Mouse (Mus musculus): ENCODE measurements around the gene Arl5c. TPM values are rescaled to one million over a fixed set of nuclear protein-coding genes. Genes with fewer than 3 reads are reported as not detected.

Gene Arl5c
- polyA plus RNA-seq, 1 experiment: 2.0 TPM

- Histone ChIP-seq H3K27me3 (ENCODE audit: control insufficient read depth, insufficient read depth, low read length) (no peaks in the 10 kb centered on the region), H3K4me1 (ENCODE audit: control insufficient read depth, insufficient read depth, low read length) (peaks cover 14% of the 10 kb centered on the region), H3K27ac (ENCODE audit: insufficient read depth, low read length) (no peak overlapping the region), H3K4me3 (replicated peaks; ENCODE audit: insufficient read depth, low read depth, low read length) (no peak overlapping the region)
- 93% methylated on average over 5 of the region's 5 CpGs for WGBS
- TF ChIP-seq POLR2A (IDR thresholded peaks at IDR 0.05; ENCODE audit: borderline replicate concordance, insufficient read depth, low read length): no peak
- no peak for TF ChIP-seq CTCF (IDR thresholded peaks at IDR 0.05; ENCODE audit: borderline replicate concordance, insufficient read depth, low read depth, low read length)
- DNase-seq: no peak
These were observed 27.6 kb downstream of the Arl5c start for GRCm38 (mm10) chr11:97968385-97968784.

- peak overlapping the region; percentile 11 for H3K4me3 ChIP-seq (replicated peaks; ENCODE audit: insufficient read depth, low read depth, low read length)
- no peak overlapping the region for H3K27ac ChIP-seq (ENCODE audit: insufficient read depth, low read length)
- no peaks in the 10 kb centered on the region for H3K27me3 ChIP-seq (ENCODE audit: control insufficient read depth, insufficient read depth, low read length)
- peak; percentile 61 to 68 for DNase-seq
- H3K4me1 ChIP-seq (ENCODE audit: control insufficient read depth, insufficient read depth, low read length): peaks cover 14% of the 10 kb centered on the region
- TF ChIP-seq CTCF (IDR thresholded peaks at IDR 0.05; ENCODE audit: borderline replicate concordance, insufficient read depth, low read depth, low read length) (no peak), POLR2A (IDR thresholded peaks at IDR 0.05; ENCODE audit: borderline replicate concordance, insufficient read depth, low read length) (no peak)
- 12% methylated on average over 2 of the region's 2 CpGs for WGBS
These were observed 28.9 kb downstream of the Arl5c start for GRCm38 (mm10) chr11:97967114-97967513.

- 97% methylated on average over 1 of the region's 1 CpGs for WGBS
- TF ChIP-seq CTCF (IDR thresholded peaks at IDR 0.05; ENCODE audit: borderline replicate concordance, insufficient read depth, low read depth, low read length) (peak; percentile 71), POLR2A (IDR thresholded peaks at IDR 0.05; ENCODE audit: borderline replicate concordance, insufficient read depth, low read length) (no peak)
- Histone ChIP-seq H3K4me3 (replicated peaks; ENCODE audit: insufficient read depth, low read depth, low read length) (no peak overlapping the region), H3K4me1 (ENCODE audit: control insufficient read depth, insufficient read depth, low read length) (peaks cover 18% of the 10 kb centered on the region), H3K27me3 (ENCODE audit: control insufficient read depth, insufficient read depth, low read length) (no peaks in the 10 kb centered on the region), H3K27ac (ENCODE audit: insufficient read depth, low read length) (no peak overlapping the region)
- DNase-seq: peak; percentile 52 to 61
These were observed 35.1 kb downstream of the Arl5c start for GRCm38 (mm10) chr11:97960907-97961306.

- no peak for TF ChIP-seq CTCF (IDR thresholded peaks at IDR 0.05; ENCODE audit: borderline replicate concordance, insufficient read depth, low read depth, low read length)
- no peak for TF ChIP-seq POLR2A (IDR thresholded peaks at IDR 0.05; ENCODE audit: borderline replicate concordance, insufficient read depth, low read length)
These were observed 36.7 kb downstream of the Arl5c start for GRCm38 (mm10) chr11:97959300-97959680.

GRCm38 (mm10) chr11:97958641-97959299, 37.2 kb downstream of the Arl5c start:
- Histone ChIP-seq H3K4me1 (ENCODE audit: control insufficient read depth, insufficient read depth, low read length) (peaks cover 21% of the 10 kb centered on the region), H3K27ac (ENCODE audit: insufficient read depth, low read length) (no peak overlapping the region), H3K27me3 (ENCODE audit: control insufficient read depth, insufficient read depth, low read length) (no peaks in the 10 kb centered on the region), H3K4me3 (replicated peaks; ENCODE audit: insufficient read depth, low read depth, low read length) (no peak overlapping the region)
- TF ChIP-seq POLR2A (IDR thresholded peaks at IDR 0.05; ENCODE audit: borderline replicate concordance, insufficient read depth, low read length): no peak
- TF ChIP-seq CTCF (IDR thresholded peaks at IDR 0.05; ENCODE audit: borderline replicate concordance, insufficient read depth, low read depth, low read length): no peak
- 92% methylated on average over 7 of the region's 7 CpGs for WGBS
- DNase-seq: no peak

More at GRCm38 (mm10) chr11:97959300-97959680, 36.7 kb downstream of the Arl5c start:
- peaks cover 21% of the 10 kb centered on the region for H3K4me1 ChIP-seq (ENCODE audit: control insufficient read depth, insufficient read depth, low read length)
- no peak overlapping the region for H3K27ac ChIP-seq (ENCODE audit: insufficient read depth, low read length)
- 88% methylated on average over 5 of the region's 5 CpGs for WGBS
- no peak overlapping the region for H3K4me3 ChIP-seq (replicated peaks; ENCODE audit: insufficient read depth, low read depth, low read length)
- DNase-seq: no peak
- no peaks in the 10 kb centered on the region for H3K27me3 ChIP-seq (ENCODE audit: control insufficient read depth, insufficient read depth, low read length)

GRCm38 (mm10) chr11:97956905-97957560, 38.9 kb downstream of the Arl5c start:
- DNase-seq: peak; percentile 87 to 88
- Histone ChIP-seq H3K27ac (ENCODE audit: insufficient read depth, low read length) (peak overlapping the region; percentile 44; the same call in 1 of the 2 replicates), H3K4me1 (ENCODE audit: control insufficient read depth, insufficient read depth, low read length) (peaks cover 21% of the 10 kb centered on the region), H3K4me3 (replicated peaks; ENCODE audit: insufficient read depth, low read depth, low read length) (no peak overlapping the region), H3K27me3 (ENCODE audit: control insufficient read depth, insufficient read depth, low read length) (no peaks in the 10 kb centered on the region)
- 24% methylated on average over 6 of the region's 6 CpGs for WGBS
- TF ChIP-seq CTCF (IDR thresholded peaks at IDR 0.05; ENCODE audit: borderline replicate concordance, insufficient read depth, low read depth, low read length) (no peak), POLR2A (IDR thresholded peaks at IDR 0.05; ENCODE audit: borderline replicate concordance, insufficient read depth, low read length) (no peak)

- 90% methylated on average over 4 of the region's 4 CpGs for WGBS
These were observed 40.1 kb downstream of the Arl5c start for GRCm38 (mm10) chr11:97955915-97956314.

More at GRCm38 (mm10) chr11:97955915-97956314, 40.1 kb downstream of the Arl5c start:
- no peak overlapping the region for H3K27ac ChIP-seq (ENCODE audit: insufficient read depth, low read length)
- no peak overlapping the region for H3K4me3 ChIP-seq (replicated peaks; ENCODE audit: insufficient read depth, low read depth, low read length)
- H3K27me3 ChIP-seq (ENCODE audit: control insufficient read depth, insufficient read depth, low read length): no peaks in the 10 kb centered on the region
- DNase-seq: no peak
- TF ChIP-seq CTCF (IDR thresholded peaks at IDR 0.05; ENCODE audit: borderline replicate concordance, insufficient read depth, low read depth, low read length): no peak
- TF ChIP-seq POLR2A (IDR thresholded peaks at IDR 0.05; ENCODE audit: borderline replicate concordance, insufficient read depth, low read length): no peak
- H3K4me1 ChIP-seq (ENCODE audit: control insufficient read depth, insufficient read depth, low read length): peaks cover 21% of the 10 kb centered on the region

All from cerebellum, adult 2 months (tissue).